ENCODE assay signal across 23 mouse cellular contexts in the genomic region with DNA sequence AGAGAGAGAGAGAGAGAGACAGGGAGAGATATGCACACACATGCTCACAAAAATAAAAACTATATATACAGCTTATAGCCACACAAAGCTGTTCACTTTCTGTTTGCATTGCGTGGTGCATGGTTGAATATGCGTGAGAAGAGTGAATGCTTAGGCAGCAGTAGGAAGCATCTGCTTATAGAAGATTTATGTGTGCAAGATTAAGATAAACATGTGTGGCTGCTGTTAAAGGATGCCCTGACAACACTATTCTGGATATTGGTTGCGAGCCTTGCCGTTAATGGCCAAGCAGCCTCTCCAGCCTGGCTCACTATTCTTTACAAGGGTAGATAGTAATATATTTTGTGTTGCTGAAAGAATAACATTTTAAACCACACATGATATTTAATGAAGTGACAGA. TPM values are rescaled to one million over a fixed set of nuclear protein-coding genes. Genes with fewer than 3 reads are reported as not detected.
"Had no signal": no experiment of that assay in that cellular context is flagged by ENCODE, and none has a peak within 500 bp of the region (broad histone marks: within the 10 kb centered on the region; RNA-seq: fewer than 3 reads in every experiment).

No protein-coding gene starts in this region.

- DNase-seq: kidney, adult 2 months; kidney, postnatal 25 days; layer of hippocampus, adult 9-11 months; liver, postnatal 0 days; lung, postnatal 10 days; lung, postnatal 4 days; right cerebral cortex, postnatal 4 days; thymus, adult 2 months; thymus, postnatal 14 days; thymus, postnatal 4 days had no signal

- ATAC-seq: intestine, postnatal 0 days; liver, postnatal 0 days; midbrain, embryonic 15.5 days had no signal

- H3K9ac ChIP-seq: limb, embryonic 13.5 days; liver, embryonic 14.5 days; liver, postnatal 0 days; lung, embryonic 15.5 days; midbrain, embryonic 15.5 days; neural tube, embryonic 13.5 days had no signal

- H3K4me3 ChIP-seq: layer of hippocampus, adult 2 months; limb, embryonic 10.5 days; limb, embryonic 13.5 days; lung, embryonic 15.5 days; midbrain, embryonic 10.5 days; midbrain, embryonic 15.5 days; neural tube, embryonic 13.5 days had no signal

- H3K27me3 ChIP-seq: limb, embryonic 13.5 days; lung, embryonic 15.5 days; midbrain, embryonic 15.5 days; neural tube, embryonic 13.5 days had no signal

- H3K4me1 ChIP-seq: limb, embryonic 10.5 days; limb, embryonic 13.5 days; lung, embryonic 15.5 days; midbrain, embryonic 10.5 days; midbrain, embryonic 15.5 days had no signal

- H3K27ac ChIP-seq: kidney, postnatal 0 days; layer of hippocampus, adult 2 months; limb, embryonic 10.5 days; limb, embryonic 13.5 days; liver, embryonic 14.5 days; lung, embryonic 15.5 days; midbrain, embryonic 10.5 days; midbrain, embryonic 15.5 days; neural tube, embryonic 13.5 days; stomach, postnatal 0 days had no signal

- H3K4me2 ChIP-seq: limb, embryonic 13.5 days; lung, embryonic 15.5 days; midbrain, embryonic 15.5 days; neural tube, embryonic 13.5 days had no signal

- H3K9me3 ChIP-seq: limb, embryonic 10.5 days; limb, embryonic 13.5 days; lung, embryonic 15.5 days; midbrain, embryonic 10.5 days; midbrain, embryonic 15.5 days; neural tube, embryonic 13.5 days had no signal

- H3K36me3 ChIP-seq: limb, embryonic 10.5 days; limb, embryonic 13.5 days; lung, embryonic 15.5 days; midbrain, embryonic 10.5 days; midbrain, embryonic 15.5 days; neural tube, embryonic 13.5 days had no signal

RNA-seq across cellular contexts. Expression of a gene that starts 28.5 kb away (rescaled TPM):
- total RNA-seq: megakaryocyte progenitor cell, adult 5-6 weeks had no signal
- polyA plus RNA-seq: liver, adult 2 months; thymus, adult 2 months had no signal
